Mouse (Mus musculus) sigmoid colon, adult 10 weeks (tissue): ENCODE data around the gene Kif1bp. TPM values are rescaled to one million over a fixed set of nuclear protein-coding genes. Genes with fewer than 3 reads are reported as not detected.

ENCODE experiments used
- polyA plus RNA-seq: library from polyadenylated mRNA; stranded (reverse); fragments of 350-450 nt; fragmentation: Illumina TruSeq; extraction: RNeasy Lipid Tissue Mini Kit (QIAGEN cat#74804); gene quantifications from one replicate; pipeline ENCODE4 v1.2.3, GENCODE M21; 2014; ENCODE audit warnings: low read depth, low replicate concordance

Kif1bp gene
- polyA plus RNA-seq = 24.9 TPM

GRCm38 (mm10) chr10:62578338-62579100 lies at the start of gene Kif1bp:
Gene Kif1bp (minus strand): TSS chr10:62578457.

GRCm38 (mm10) chr10:62602177-62603040 lies 24.2 kb upstream of the Kif1bp start, which contains the start of gene Ddx21:
Gene Ddx21 (minus strand): TSS chr10:62602281.

GRCm38 (mm10) chr10:62527351-62527750 lies 50.9 kb downstream of the Kif1bp start, which contains the start of gene Srgn:
Gene Srgn (minus strand): TSS chr10:62527451.

Other genes starting within 250 kb of the Kif1bp start
- 13.4 TPM for gene Hk1, start 198.5 kb downstream of the Kif1bp start, polyA plus RNA-seq
- 0.22 TPM for gene Hkdc1, start 156.0 kb downstream of the Kif1bp start, polyA plus RNA-seq
- not detected for gene 4930507D05Rik, start 129.0 kb downstream of the Kif1bp start, polyA plus RNA-seq
- gene Supv3l1, start 128.7 kb downstream of the Kif1bp start, polyA plus RNA-seq = 18.1 TPM
- 167 TPM for gene Vps26a, start 91.7 kb downstream of the Kif1bp start, polyA plus RNA-seq
- gene Srgn, start 51.0 kb downstream of the Kif1bp start, polyA plus RNA-seq = 135 TPM
- gene Ddx21, start 23.8 kb upstream of the Kif1bp start, polyA plus RNA-seq = 59.6 TPM
- gene Ddx50, start 72.8 kb upstream of the Kif1bp start, polyA plus RNA-seq = 230 TPM
- 0.95 TPM for gene Stox1, start 147.7 kb upstream of the Kif1bp start, polyA plus RNA-seq
- gene Ccar1, start 213.8 kb upstream of the Kif1bp start, polyA plus RNA-seq = 230 TPM